Mouse (Mus musculus) cortical plate, adult 2 months (tissue): ENCODE data around the gene Zscan2.

Experiments used
- CTCF ChIP-seq: fragments of 200-500 bp; IDR thresholded peaks from 2 replicates; pipeline ENCODE4 v1.5.1; 2011; ENCODE audit warnings: mild to moderate bottlenecking, control low read depth, low read length; ENCODE audit not compliant: insufficient read depth; ENCODE audit errors: extremely low read depth
- POLR2A ChIP-seq: fragments of 200-500 bp; IDR thresholded peaks from 2 replicates; pipeline ENCODE4 v1.6.1; 2011; ENCODE audit warnings: mild to moderate bottlenecking, low read length, control low read depth; ENCODE audit not compliant: insufficient read depth; ENCODE audit errors: extremely low read depth

DNA sequence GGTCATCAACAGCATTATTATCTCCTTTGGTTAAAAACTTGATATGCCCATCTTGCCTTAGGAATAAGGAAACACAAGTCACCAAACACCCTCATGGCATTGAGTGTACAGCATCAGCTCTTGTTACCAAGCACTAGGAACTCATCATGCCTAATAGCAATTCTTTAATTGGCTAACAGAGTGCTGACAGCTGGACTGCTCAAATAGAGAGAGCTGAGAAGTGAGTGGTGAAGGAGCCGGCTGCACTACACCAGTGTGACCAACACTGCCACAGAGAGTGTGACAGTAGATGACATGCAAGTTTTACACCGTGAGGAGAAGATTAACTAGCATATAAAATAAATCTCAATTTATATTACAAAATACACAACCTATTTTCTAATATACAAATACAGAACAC is 62.4 kb downstream of the Zscan2 start:
- TF ChIP-seq CTCF (no peak), POLR2A (no peak)
